Mouse (Mus musculus) cerebellum, postnatal 14 days (tissue): Measurements from ENCODE around the gene Tbc1d30.
A peak's percentile ranks its signal among the peaks of the same experiment; 100 is the strongest.

Experiments
- DNase-seq, 2 experiments: peaks; one replicate each; pipeline ENCODE4 v3.0.0; 2021; ENCODE audit warnings: mixed read lengths in 2 of 2

The Tbc1d30 gene

DNA sequence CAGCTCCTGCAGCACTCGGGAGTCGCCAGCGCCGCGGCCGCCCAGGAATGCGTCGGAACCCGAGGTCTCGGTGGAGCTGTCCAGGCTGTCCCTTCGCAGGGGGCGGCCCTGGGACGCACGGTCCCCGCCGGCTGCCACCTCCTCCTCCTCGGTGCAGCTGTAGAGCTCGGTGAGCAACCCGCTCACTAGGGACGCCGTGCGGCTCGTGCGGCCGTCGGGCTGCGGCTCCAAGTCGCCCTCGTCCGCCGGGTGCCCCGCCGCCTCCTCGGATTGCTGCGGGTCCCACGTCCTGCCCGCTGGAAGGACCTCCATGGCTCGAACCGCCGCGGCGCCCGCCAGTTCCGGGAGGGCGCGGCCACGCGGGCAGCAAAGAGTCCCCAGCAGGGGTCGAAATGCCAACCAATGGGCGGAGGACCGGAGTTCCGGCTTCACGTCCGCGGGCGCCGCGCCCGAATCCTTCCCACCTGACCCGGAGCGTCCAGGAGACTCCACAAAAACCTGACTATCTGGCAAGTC lies at the start of gene Tbc1d30:
Tbc1d30 (minus strand) TSS at position 213 of the 516 bp plus-strand sequence.
- DNase-seq = peak; percentile 76 to 86

DNA sequence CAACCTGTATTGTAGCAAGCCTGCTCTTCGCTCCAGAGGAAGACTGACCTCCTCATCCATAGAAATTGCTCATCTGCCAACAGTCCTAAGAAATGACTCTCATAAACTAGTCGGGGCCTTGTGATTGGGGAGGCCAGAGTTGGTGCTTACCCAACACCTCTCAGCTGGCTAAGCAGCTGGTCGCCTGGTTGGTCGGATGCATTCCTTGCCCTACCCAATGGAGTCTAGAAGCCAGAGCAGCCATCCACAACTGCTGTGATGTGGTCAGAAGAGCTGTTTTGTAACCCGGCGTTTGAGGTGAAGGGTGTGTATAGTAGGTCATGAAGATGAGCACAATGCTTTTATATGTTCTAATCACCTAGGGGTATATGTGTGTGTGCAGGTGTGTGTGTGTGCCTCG lies 47.5 kb upstream of the Tbc1d30 start:
- DNase-seq = no peak

DNA sequence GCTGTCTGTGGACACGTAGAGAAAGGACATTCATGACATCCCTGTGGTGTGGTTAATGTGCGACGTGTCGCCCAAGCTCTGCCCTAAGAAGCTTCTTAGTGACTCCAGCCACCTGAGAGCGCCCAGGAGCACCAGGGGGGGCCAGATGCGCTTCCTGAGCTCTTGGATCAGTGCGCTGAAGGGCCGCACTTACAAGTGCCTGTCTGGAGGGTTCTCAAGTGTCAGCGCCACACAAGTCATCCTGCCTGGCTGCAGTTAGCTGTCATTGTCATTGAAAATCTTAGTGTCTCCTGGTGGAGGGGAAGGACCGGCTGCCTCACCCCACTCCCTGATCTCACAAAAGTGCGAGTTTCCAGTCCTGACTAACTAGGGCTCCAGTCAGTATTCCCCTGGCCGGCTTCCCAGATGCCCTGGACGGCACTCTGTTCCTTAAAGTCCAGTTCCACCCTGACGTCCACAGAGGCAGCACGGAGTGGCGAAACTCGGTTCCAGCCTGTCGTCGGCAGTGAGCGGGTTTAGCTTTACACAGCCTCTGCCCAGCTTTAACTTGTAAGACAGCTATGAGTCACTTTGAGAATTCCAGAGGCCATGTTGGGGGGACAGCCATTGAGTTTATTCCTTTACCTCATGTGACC lies 44.6 kb upstream of the Tbc1d30 start:
- DNase-seq = no peak

DNA sequence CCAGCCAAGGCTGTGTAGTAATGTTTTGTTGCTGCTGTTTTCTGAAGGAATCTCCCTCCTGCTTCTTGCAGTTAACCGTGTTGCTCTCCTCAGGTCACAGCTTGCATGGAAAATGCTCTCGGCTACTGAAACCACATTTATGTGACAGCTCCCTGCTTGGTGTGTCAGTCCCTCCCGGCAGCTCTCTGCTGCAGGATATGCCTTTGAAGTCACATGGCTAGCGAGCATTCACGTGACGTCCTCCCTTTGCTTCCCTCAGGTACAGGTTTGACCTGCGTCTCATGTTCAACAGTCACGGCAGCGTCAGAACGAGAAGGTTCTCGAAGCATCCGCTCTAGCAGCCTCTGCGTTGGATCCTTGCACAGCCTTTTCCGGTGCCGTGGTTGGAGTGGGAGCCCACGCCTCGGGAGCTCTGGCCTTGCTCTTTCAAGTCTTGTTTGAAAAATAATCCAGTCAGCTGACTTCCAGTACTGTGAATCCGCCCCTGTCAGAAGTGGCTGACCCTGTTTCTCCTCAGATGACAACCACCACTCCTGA lies 43.8 kb upstream of the Tbc1d30 start:
- DNase-seq = no peak

DNA sequence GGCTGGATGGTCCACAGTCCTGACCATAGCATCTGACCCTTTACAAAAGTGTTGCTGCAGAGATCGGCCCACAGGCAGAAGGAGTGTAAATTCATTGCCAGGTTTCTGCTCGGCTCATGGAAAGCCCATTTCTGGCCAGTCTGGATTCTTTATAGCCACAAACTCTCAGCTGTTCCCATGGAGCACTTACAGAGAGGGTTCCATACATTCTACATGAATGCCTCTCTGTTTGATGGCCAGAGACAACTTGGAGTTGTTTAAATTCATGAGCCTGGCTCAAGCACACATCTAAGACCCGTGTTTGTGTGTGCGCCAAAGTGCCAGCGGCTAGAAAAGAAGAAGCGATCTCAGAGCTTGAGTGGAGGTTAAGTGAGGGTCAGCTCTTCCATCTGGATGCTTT lies 43.2 kb upstream of the Tbc1d30 start:
- no peak for DNase-seq

DNA sequence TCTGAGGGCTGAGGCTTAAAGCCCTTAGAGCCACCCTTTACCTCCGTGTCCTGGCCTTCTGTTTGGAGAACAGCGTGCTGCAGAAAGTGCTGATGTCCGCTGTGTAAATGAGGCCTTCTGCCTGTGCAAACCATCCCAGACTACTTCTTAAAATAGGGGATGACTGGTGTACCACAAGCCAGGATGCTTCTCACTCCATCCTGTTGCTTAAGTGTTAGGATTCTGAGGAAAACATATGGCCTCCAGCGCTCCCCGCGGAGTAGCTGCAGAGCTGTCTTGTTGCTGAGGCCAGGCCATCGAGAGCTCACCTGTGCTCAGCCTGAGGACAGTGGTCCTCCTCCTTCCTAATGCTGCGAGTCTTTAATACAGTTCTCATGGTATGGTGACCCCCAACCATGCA lies 40.8 kb upstream of the Tbc1d30 start:
- DNase-seq = no peak

DNA sequence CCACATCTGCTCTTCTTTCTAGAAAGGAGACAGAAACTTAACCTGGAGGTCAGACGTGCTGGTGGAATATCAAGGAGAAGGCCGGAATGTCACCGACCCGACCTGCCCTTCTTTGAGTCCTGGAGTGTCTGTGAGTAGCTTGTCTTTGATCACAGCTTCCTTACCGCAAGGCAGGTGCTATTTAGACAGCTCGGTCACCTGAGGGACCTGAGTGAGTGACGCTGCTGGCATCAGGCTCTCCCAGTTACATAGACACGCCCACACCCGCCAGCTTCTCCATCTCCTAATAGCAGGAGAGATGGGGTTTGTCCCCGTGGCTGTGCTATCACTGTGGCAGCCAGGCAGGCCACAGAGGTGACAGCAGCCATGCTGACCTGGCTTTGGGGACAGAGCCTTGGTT lies 39.5 kb upstream of the Tbc1d30 start:
- DNase-seq = no peak

DNA sequence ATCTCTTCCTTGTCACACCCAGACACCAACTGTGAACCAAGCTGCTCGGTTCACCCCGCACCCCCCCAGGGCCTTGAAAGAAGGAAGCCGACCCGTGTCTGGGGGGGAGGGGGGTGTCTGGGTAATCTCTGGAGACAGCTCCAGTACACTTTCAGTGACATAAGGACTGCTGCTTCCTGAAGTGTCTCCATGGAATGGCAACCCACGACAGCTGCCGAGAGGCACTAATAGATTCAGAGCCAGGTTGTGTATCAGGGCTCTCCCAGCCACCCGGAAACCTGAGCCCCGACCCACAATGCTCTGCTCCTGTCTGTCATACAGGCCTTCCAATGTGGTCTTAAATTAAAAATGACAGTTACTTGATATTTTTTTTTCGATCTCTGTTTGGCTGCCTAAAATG lies 35.3 kb upstream of the Tbc1d30 start:
- peak in 1 of 2 experiments; percentile 20 for DNase-seq

DNA sequence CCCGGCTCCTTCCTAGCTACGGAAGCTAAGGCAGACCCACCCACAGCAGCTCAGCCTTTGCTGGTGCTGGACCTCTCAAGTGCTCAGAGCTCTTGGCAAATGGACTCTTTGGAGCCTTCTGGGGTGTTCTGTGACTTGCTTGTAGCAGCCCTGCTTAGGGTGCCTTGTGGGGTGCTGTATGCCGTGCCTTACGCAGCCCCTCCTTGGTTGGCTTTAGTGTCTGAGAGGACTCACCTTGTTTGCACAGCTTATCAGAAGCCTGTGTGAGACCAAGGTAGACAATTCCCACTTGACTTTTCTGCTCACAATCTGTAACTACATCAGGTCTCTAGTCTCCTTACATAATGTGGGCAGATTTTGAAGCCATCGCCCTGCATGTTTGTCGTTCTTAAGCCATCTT lies 34.6 kb upstream of the Tbc1d30 start:
- no peak for DNase-seq

DNA sequence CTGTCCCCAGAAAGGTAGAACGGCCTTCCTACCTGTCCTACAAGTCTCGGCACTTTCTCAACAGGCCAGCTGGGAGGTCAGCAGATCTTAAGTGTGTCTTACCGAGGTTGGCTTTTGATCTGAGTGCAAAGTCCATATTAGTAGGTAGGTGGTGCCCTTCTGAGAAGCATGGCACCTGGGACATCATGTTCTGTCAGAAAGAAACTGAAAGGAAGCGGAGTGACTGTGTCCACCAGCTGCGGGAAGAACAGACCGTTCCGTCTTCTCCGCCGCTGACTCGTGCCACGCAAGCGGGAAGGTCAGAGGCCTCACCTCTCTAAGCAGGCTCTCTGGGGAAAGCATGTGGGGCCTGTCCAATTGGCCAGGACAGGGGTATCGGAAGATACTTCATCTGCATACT lies 33.6 kb upstream of the Tbc1d30 start:
- DNase-seq = no peak

DNA sequence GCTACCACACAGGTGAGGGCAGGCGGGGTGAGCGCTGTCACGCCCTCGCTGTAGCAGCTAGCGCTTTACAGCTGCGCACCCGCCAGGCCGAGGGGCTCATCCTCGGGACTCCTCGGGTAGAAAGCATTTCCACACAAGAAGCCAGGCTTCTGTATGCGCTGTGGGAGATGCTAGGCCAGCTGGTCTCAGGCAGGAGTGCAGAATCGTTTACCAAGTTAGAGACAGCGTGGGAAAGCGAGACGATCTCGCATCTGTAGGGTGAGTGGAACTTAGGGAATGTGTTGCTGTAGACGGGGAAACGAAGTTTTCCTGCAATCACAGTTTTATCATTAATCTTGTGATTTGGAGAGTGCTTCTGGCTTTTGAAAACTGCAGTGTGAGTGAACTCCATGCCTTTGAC lies 30.2 kb upstream of the Tbc1d30 start:
- DNase-seq = no peak

DNA sequence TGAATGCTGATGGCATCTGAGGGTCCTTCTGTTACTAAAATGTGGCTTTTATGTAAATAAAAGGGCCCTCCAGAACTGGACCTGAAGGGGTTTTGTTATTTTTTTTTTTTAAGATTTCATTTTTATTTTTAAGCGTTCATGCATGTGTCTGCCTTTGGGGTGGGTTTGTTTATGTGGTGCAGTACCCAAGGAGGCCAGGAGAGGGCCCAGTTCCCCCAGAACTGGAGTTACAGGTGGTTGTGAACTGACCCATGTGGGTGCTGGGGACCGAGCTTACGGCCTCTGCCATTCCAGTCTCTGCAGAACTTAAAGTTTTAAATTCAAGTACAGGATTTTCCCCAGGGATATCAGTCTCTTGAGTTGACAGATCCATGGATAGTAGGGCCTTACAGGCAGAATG lies 28.3 kb upstream of the Tbc1d30 start:
- DNase-seq = peak in 1 of 2 experiments; percentile 36

DNA sequence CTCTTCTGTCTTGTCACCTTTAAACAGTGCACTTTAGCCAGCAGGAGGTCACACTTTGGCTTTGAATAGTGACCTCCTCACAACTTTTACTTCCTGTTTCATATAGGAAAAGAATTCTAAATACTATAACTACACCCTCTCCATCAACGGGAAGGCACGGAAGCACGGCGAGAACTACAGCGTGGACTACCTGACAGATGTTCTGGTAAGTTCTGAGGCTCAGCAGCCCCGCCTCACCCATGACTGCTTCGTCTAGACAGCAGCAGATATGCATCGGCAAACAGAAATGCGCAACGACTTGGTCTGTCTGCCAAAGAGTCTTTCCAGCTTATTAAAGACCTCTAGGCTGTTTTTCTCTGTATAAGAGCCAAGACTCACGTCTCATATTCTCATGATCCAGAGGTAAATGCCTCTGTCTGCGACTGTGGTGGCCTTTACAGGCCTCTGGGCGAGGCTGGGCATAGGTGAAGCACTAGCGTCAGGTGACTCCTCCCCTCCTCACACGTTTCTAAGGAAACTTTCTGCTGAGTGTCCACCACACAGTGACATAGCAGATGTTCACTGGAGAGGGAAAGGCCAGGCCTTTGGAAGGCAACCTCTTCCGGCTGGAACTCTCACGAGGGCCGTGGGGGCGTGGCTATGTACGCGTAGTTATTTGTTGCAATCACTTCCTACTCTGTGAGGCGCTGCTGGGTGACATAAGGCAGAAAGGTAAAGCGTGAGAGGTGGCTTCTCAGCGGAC lies 25.6 kb upstream of the Tbc1d30 start:
- no peak for DNase-seq

DNA sequence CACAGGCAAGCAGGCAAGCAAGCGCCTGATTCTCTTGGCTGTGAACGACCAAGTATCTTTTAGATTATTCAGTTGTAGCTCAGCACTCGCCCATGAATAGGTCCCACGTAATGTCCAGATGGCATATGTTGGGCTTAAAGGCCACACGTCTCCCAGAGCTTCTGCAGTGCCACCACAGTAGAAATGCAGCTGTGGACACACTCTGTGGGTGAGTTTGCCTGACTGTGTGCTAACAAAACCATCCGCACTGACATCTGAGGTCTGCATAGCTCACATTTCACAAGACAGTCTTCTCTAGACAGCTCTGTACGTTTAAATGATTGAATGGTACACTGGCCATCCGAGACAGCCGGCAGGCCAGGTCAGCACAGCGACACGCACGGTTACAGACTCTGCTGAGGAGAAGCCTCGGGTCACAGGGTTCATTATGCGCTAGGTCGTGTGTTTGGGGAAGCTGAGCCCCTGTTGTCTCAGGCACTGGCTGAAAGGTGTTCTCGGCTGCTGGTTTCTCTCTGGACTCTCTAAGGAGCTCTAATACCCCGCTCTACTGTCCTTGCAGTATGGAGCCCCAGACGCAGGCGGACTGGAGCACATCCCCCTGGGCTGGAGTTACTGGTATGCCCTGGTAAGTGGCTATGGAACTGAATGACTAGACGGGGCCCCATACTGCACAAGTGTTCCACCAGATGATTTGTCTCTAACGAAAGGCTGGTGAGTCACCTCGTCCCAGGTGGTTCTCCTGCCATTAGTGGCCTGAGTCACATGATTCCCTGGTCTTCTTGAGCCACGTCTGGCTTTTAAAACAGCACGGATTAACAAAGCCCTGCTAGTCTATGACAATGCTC lies 24.8 kb upstream of the Tbc1d30 start:
- no peak for DNase-seq

DNA sequence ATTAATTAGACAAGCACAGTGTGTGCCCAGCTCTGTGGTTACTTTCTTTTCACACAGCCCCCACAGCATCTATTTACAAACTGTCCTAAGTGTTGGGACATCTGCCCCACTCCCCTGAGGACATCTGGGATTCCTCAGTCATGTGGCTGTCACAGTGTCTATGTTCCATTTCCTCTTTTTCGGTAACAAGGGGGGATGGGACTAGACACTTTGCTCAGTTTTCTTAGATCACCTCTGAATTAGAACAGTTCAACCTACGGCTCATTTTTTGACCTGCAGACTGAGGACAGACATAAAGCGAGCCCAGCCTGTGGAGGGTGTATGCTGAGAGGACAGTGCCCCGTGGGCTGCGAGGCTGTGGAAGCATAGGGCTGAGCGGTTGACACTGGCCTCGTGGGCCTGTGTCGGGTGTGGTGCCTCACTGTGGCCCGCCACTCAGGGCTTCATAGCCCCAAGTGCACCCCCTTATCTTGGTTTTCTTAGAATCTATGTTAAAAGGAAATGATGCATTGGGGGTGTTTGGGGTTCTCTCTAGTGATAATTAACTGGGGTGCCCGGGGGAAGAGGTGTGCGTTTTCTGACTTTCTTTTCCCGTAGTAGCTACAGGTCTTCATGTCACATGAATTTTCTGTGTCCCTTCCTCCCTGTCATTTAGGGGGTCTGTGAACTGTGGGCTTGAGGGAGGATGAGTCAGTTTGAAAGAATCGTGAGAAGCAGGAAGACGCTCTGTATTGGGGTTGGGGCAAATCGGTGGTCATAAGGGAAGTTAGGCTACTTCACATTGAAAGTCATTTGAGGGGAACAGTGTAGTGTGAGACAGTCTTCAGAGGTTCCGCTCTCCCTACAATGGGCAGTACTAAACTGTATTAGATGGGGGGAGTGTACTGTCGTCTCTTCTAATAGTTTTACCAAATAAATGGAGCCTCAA lies 23.9 kb upstream of the Tbc1d30 start:
- DNase-seq = no peak

DNA sequence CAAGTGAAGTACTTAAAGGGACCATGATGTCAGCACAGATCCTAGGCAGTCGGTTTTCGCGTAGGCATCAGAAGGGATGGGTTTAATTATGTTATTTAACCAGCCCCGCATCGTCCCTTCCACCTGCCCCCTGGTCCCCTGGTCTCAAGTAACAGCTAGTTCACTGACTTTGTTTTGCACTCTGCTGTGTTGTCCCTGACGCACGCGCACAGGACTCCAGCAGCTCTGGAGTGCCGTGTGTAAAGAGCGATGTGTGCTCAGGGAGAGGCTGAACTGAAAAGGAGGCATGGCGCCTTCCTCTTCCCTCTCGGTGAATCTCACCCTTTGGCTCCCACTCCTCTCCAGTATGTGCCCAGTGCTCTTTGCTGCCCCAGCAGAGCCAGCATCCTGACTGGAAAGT lies 22.9 kb upstream of the Tbc1d30 start:
- DNase-seq = no peak

DNA sequence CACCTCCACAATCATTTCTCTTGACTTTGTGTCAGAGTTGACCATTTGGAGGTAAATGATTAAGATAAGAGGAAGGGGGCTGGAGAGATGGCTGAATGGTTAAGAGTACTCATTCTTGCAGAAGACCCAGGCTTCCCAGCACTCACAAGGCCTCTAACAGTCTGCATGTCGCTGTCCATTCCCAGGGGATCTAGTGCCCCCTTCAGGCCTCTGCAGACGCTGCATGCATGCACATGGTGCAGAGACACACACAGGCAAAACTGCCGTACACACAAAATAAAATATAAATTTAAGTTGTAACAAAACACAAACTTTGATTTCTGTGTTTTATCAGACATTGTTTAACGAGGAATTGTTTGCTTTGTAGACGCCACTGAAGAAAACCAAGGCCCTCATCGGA lies 19.7 kb upstream of the Tbc1d30 start:
- peak in 1 of 2 experiments; percentile 35 for DNase-seq

DNA sequence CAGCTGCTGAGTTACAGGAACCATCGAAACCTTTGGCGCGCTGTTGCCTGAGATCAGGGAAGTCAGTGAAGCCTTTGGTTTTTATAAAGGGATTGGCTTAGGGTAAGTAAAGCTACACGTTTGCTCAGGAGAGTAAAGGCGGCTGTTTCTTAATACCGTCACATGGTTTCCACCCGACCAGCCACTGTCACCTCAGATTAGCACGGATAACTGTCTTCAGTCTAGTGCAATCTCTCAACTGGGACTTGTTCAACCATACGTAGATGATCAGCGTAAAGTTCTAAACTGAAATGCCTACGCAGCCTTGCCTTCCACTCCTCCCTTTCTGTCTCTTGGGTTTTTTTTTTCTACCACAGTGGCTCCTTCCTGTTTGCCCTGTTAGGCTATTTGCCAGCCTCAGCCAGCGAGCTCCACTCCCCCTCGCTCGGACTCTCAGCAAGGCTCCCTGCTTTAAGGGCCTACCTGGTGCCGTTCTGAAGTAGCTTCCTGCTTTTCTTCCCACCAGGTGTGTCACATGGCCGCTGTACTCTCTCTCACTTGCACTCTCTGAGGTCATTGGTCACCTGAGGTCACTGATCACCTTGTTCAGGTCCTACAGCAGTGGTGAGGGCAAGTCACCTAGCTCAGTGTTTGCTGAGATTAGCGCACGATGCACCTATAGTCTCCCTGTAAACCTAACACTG lies 17.8 kb upstream of the Tbc1d30 start:
- DNase-seq = no peak

DNA sequence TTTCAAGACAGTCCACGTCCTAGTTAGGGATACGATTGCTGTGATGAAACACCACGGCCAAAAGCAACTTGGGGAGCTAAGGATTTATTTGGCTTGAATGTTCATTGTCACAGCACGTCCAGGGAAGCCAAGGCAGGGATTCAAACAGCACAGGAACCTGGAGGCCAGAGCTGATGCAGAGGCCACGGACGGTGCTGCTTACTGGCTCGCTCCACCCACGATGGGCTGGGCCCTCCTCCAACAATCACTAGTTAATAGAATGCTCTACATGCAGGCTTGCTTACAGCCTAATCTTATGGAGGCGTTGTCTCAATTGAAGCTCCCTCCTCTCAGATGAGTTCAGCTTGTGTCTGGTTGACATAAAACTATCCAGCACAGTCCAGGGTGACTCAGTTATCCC lies 16.7 kb upstream of the Tbc1d30 start:
- no peak for DNase-seq

DNA sequence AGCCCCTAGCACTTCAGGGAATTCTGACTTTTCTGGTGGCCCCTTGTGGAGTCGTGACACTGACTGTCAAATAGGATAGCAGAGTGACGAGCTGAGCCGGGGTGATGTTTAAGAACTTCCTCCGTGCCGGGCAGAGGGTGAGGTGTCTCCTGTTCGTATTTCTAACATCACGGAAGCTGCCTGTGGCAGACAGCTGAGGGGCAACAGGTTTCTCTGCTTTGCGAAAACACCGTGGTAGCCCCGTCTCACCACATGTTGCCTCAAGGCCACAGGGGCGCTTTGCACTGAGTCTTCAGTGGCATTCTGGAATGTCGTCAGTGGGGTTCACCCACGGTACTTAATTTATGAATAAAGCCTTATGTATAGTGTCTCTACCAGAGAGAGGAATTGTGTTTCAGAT lies 16.2 kb upstream of the Tbc1d30 start:
- no peak for DNase-seq

DNA sequence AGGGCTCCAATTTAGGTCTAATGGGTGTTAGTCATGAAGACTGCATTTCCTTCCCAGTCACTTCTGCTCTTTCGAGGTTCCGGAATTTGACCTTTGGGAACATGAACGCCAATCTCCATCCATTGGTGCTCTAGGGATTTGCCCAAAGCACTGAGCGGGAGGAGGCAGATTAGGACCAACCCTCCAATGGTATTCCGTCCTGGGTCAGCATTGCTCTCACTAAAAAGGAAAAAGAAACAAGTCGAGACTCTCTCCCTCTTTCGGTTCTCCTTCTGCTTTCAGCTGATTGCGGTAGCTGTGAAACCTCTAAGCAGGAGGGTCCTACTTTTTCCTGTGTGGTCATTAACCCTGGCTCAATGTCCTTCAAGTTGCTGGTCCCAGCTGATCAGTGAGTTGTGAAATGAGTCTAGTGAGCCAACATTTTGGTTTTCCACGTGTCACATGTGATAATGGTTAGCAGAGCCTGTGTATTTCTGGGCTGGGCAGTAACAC lies 14.7 kb upstream of the Tbc1d30 start:
- DNase-seq = no peak
